Mouse (Mus musculus) midbrain, embryonic 16.5 days (tissue): ENCODE results near the gene Vac14. TPM values are rescaled to one million over a fixed set of nuclear protein-coding genes. Genes with fewer than 3 reads are reported as not detected.
"Not testable (repeated sequence)": the region's sequence is repeated elsewhere in the genome, so short reads cannot be mapped to it uniquely, and the experiment has no call there.

Source experiments
- ATAC-seq: fragments of 200-750 bp; cut with Nextera tagmentation; 2 replicates; pipeline ENCODE4 v1.8.0; 2017; ENCODE audit warnings: moderate TSS enrichment
- H3K27ac ChIP-seq: fragments of 300-500 bp; sonication (generic); 2 replicates; pipeline ENCODE4 v1.5.1; 2014; ENCODE audit warnings: mild to moderate bottlenecking, low read length, mixed read lengths
- H3K27me3 ChIP-seq: fragments of 300-500 bp; sonication (generic); 2 replicates; pipeline ENCODE4 v1.6.1; 2014; ENCODE audit warnings: low read depth, low read length, mixed read lengths; ENCODE audit not compliant: control insufficient read depth, insufficient read depth
- H3K36me3 ChIP-seq: fragments of 300-500 bp; sonication (generic); 2 replicates; pipeline ENCODE4 v1.6.1; 2014; ENCODE audit warnings: mild to moderate bottlenecking, low read length, moderate library complexity, mixed read lengths; ENCODE audit not compliant: control insufficient read depth, insufficient read depth
- H3K4me1 ChIP-seq: fragments of 300-500 bp; sonication (generic); 2 replicates; pipeline ENCODE4 v1.6.1; 2014; ENCODE audit warnings: mild to moderate bottlenecking, low read length, mixed read lengths; ENCODE audit not compliant: control insufficient read depth, insufficient read depth
- H3K4me2 ChIP-seq: fragments of 300-500 bp; sonication (generic); 2 replicates; pipeline ENCODE4 v1.6.1; 2014; ENCODE audit warnings: mild to moderate bottlenecking, low read length, mixed read lengths
- H3K4me3 ChIP-seq: fragments of 300-500 bp; sonication (generic); 2 replicates; pipeline ENCODE4 v1.5.1; 2014; ENCODE audit warnings: low read depth, mild to moderate bottlenecking, low read length, moderate library complexity, mixed read lengths
- H3K9ac ChIP-seq: fragments of 300-500 bp; sonication (generic); 2 replicates; pipeline ENCODE4 v1.6.1; 2014; ENCODE audit warnings: low read depth, low read length, mixed read lengths
- H3K9me3 ChIP-seq: fragments of 300-500 bp; sonication (generic); replicated peaks from 2 replicates; pipeline ENCODE4 v1.6.1; 2014; ENCODE audit warnings: mild to moderate bottlenecking, low read length, mixed read lengths; ENCODE audit not compliant: control insufficient read depth, poor library complexity, severe bottlenecking
- WGBS: fragments of 180-500 bp; shearing (Covaris S2); extraction: QIAGEN DNeasy Blood & Tissue Kit; methylation state at CpG from one replicate; pipeline ENCODE4 v1.1.7; 2014; 5-methylcytosine and 5-hydroxymethylcytosine counted together
- polyA plus RNA-seq: library from polyadenylated mRNA; unstranded; fragments of >200 nt; fragmentation: Nextera tagmentation; extraction: Ambion mirVana; gene quantifications from 2 replicates; pipeline ENCODE4 v1.2.1, GENCODE M21; 2015

Vac14 gene
- polyA plus RNA-seq, 1 experiment from 2014 or later: 28.5 TPM

- no peaks in the 10 kb centered on the region for H3K4me1 ChIP-seq
- H3K36me3 ChIP-seq: peaks cover 12% of the 10 kb centered on the region
- H3K4me3 ChIP-seq: no peak overlapping the region
- no peak overlapping the region for H3K27ac ChIP-seq
- no peak for ATAC-seq
- H3K9me3 ChIP-seq: no peaks in the 10 kb centered on the region
- no peak overlapping the region for H3K4me2 ChIP-seq
- H3K27me3 ChIP-seq: no peaks in the 10 kb centered on the region
- no peak overlapping the region for H3K9ac ChIP-seq
- 82% methylated on average over 1 of the region's 1 CpGs for WGBS
Measured at GRCm38 (mm10) chr8:110655827-110656226, 37.4 kb downstream of the Vac14 start.

GRCm38 (mm10) chr8:110657661-110658060 is 39.3 kb downstream of the Vac14 start:
- H3K4me1 ChIP-seq: no peaks in the 10 kb centered on the region
- H3K27me3 ChIP-seq: no peaks in the 10 kb centered on the region
- no peak overlapping the region for H3K4me2 ChIP-seq
- H3K9me3 ChIP-seq: no peaks in the 10 kb centered on the region
- no peak overlapping the region for H3K27ac ChIP-seq
- no peak overlapping the region for H3K9ac ChIP-seq
- no peak for ATAC-seq
- no peak overlapping the region for H3K4me3 ChIP-seq
- peaks cover 10% of the 10 kb centered on the region for H3K36me3 ChIP-seq
- WGBS: 100% methylated on average over 2 of the region's 2 CpGs

- Histone ChIP-seq H3K9ac (no peak overlapping the region), H3K4me3 (no peak overlapping the region), H3K36me3 (peaks cover 10% of the 10 kb centered on the region; the same call in 1 of the 2 replicates), H3K9me3 (no peaks in the 10 kb centered on the region), H3K4me2 (no peak overlapping the region), H3K27ac (no peak overlapping the region), H3K27me3 (no peaks in the 10 kb centered on the region), H3K4me1 (peaks cover 23% of the 10 kb centered on the region)
- ATAC-seq: no peak
Measured at GRCm38 (mm10) chr8:110660121-110660520, 41.7 kb downstream of the Vac14 start.

- ATAC-seq: no peak
- peaks cover 10% of the 10 kb centered on the region; the same call in 1 of the 2 replicates for H3K36me3 ChIP-seq
- H3K27me3 ChIP-seq: no peaks in the 10 kb centered on the region
- no peak overlapping the region for H3K9ac ChIP-seq
- peaks cover 25% of the 10 kb centered on the region for H3K4me1 ChIP-seq
- no peak overlapping the region for H3K4me2 ChIP-seq
- peak overlapping the region; percentile 89 for H3K27ac ChIP-seq
- H3K9me3 ChIP-seq: no peaks in the 10 kb centered on the region
- WGBS: 78% methylated on average over 5 of the region's 5 CpGs
- no peak overlapping the region for H3K4me3 ChIP-seq
Measured at GRCm38 (mm10) chr8:110662545-110662944, 44.2 kb downstream of the Vac14 start.

- Histone ChIP-seq H3K36me3 (peaks cover 5% of the 10 kb centered on the region; the same call in 1 of the 2 replicates), H3K4me2 (no peak overlapping the region), H3K9me3 (no peaks in the 10 kb centered on the region), H3K4me1 (peaks cover 25% of the 10 kb centered on the region), H3K27ac (peak overlapping the region; percentile 89), H3K9ac (peak overlapping the region; percentile 16; the same call in 1 of the 2 replicates), H3K4me3 (no peak overlapping the region), H3K27me3 (no peaks in the 10 kb centered on the region)
- no peak for ATAC-seq
- 77% methylated on average over 6 of the region's 6 CpGs for WGBS
Measured at GRCm38 (mm10) chr8:110663015-110663742, 44.8 kb downstream of the Vac14 start.

- peaks cover 25% of the 10 kb centered on the region for H3K4me1 ChIP-seq
- peak overlapping the region; percentile 89 for H3K27ac ChIP-seq
- H3K27me3 ChIP-seq: no peaks in the 10 kb centered on the region
- H3K36me3 ChIP-seq: peaks cover 5% of the 10 kb centered on the region; the same call in 1 of the 2 replicates
- peak overlapping the region; percentile 3; the same call in 1 of the 2 replicates for H3K9ac ChIP-seq
- peak; percentile 85 for ATAC-seq
- no peak overlapping the region for H3K4me2 ChIP-seq
- H3K4me3 ChIP-seq: no peak overlapping the region
- 36% methylated on average over 7 of the region's 7 CpGs for WGBS
- no peaks in the 10 kb centered on the region for H3K9me3 ChIP-seq
Measured at GRCm38 (mm10) chr8:110664202-110664896, 46.0 kb downstream of the Vac14 start.

- WGBS: 72% methylated on average over 3 of the region's 3 CpGs
- peak; percentile 13; the same call in 1 of the 2 replicates for ATAC-seq
- H3K36me3 ChIP-seq: 0 out of 2 replicates have a peak, but pooled peaks cover 5% of the 10 kb centered on the region
- peak overlapping the region; percentile 89 for H3K27ac ChIP-seq
- H3K9me3 ChIP-seq: no peaks in the 10 kb centered on the region
- no peak overlapping the region for H3K4me2 ChIP-seq
- H3K9ac ChIP-seq: no peak overlapping the region
- no peak overlapping the region for H3K4me3 ChIP-seq
- H3K27me3 ChIP-seq: no peaks in the 10 kb centered on the region
- peaks cover 25% of the 10 kb centered on the region for H3K4me1 ChIP-seq
Measured at GRCm38 (mm10) chr8:110665000-110665399, 46.6 kb downstream of the Vac14 start.

GRCm38 (mm10) chr8:110667590-110668177 is 49.3 kb downstream of the Vac14 start:
- H3K36me3 ChIP-seq, H3K4me2 ChIP-seq, H3K4me3 ChIP-seq, H3K9me3 ChIP-seq, H3K9ac ChIP-seq, H3K27me3 ChIP-seq, ATAC-seq, H3K27ac ChIP-seq: not testable (repeated sequence)
- WGBS: 90% methylated on average over 8 of the region's 8 CpGs
- peaks cover 25% of the 10 kb centered on the region for H3K4me1 ChIP-seq
